Mouse (Mus musculus) neutrophil, adult 65 days (primary cell): ENCODE measurements around the gene Sult2a2. TPM values are rescaled to one million over a fixed set of nuclear protein-coding genes. Genes with fewer than 3 reads are reported as not detected.

Experiments used
- total RNA-seq: library from RNA; stranded (reverse); gene quantifications from 2 replicates; pipeline ENCODE4 v1.2.4, GENCODE M21; 2023

Gene Sult2a2
- total RNA-seq: not detected in 2 replicates

GRCm38 (mm10) chr7:13733205-13733604 lies at the start of gene Sult2a2:
Gene Sult2a2, plus strand, starts transcription at chr7:13733505.

Other genes with a start within 250 kb of the Sult2a2 start
- not detected in 2 replicates for gene Bsph2, start 162.4 kb upstream of the Sult2a2 start, total RNA-seq
- gene Sult2a5, start 109.5 kb upstream of the Sult2a2 start, total RNA-seq: not detected in 2 replicates
- not detected in 2 replicates for gene Sult2a1, start 103.9 kb downstream of the Sult2a2 start, total RNA-seq